ENCODE assay signal across 8 mouse cellular contexts in the genomic region with DNA sequence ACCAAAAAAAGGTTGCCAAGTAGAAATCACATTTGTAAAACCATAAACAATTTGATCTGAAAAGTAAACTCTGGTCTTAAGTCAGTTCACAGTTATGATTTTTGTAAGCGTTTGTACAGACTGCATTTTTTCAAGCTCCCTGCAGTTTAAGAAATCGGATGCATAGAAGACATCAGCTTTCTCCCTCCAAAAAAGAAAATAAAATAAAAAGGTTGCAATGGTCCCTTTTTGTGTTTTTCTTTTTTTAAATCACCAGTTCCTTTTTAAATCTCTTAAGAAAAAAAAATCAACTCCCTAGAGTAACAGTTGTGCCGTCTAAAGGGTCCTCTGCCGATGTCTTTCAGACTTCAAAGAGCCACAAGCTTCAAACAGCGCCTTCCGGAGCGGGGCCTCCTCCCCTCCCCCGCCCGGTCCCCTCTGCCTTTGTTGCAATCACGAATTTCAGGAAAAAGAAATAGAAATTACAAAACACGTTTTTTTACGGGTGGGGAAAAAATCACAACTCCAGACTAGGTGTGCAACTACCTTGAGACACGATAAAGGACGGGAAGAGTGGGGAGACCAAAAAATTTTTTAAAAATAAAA. TPM values are rescaled to one million over a fixed set of nuclear protein-coding genes. Genes with fewer than 3 reads are reported as not detected.
DNase-seq lines count a peak whose midpoint lies in the region; ATAC-seq and TF ChIP-seq lines count a peak whose summit lies in the region.

No protein-coding gene starts in this region.

- peak overlapping the region; percentile 86 for H3K4me3 ChIP-seq in embryonic fibroblast, embryonic 13.5 days (ENCODE audit: insufficient read depth, low read length)
- H3K4me3 ChIP-seq in liver, embryonic 12.5 days: peak overlapping the region; percentile 56

- no peaks in the 10 kb centered on the region for H3K36me3 ChIP-seq in liver, embryonic 12.5 days

- H3K4me2 ChIP-seq in liver, embryonic 12.5 days: peak overlapping the region; percentile 64

- H3K4me1 ChIP-seq in embryonic fibroblast, embryonic 13.5 days (ENCODE audit: control insufficient read depth, insufficient read depth, low read length): no peaks in the 10 kb centered on the region
- 0 out of 2 replicates have a peak, but pooled peaks cover 6% of the 10 kb centered on the region for H3K4me1 ChIP-seq in liver, embryonic 12.5 days

- H3K9ac ChIP-seq in liver, embryonic 12.5 days: no peak overlapping the region

- no peak overlapping the region for H3K27ac ChIP-seq in embryonic fibroblast, embryonic 13.5 days (ENCODE audit: insufficient read depth, low read length)
- H3K27ac ChIP-seq in liver, embryonic 12.5 days: no peak overlapping the region

- peaks cover 73% of the 10 kb centered on the region for H3K27me3 ChIP-seq in liver, embryonic 12.5 days (replicated peaks)

- ATAC-seq in liver, embryonic 12.5 days: no peak

- no peaks in the 10 kb centered on the region for H3K9me3 ChIP-seq in liver, embryonic 12.5 days (replicated peaks)

- intact Hi-C loops in left cerebral cortex, postnatal 4 days (cut with DNase I): loop anchor here (10.0 kb wide), 3 partner anchors 254 to 644 kb away; no protein-coding TSS in a partner anchor

- TF ChIP-seq CTCF in embryonic fibroblast, embryonic 13.5 days (IDR thresholded peaks at IDR 0.05; ENCODE audit: borderline replicate concordance, insufficient read depth, low read length): no peak

- peak; percentile 52 for DNase-seq in left cerebral cortex, postnatal 4 days
- no peak for DNase-seq in left cerebral cortex, adult 8-10 months (ENCODE audit: low spot score in 2 of 2)
- DNase-seq in retina, postnatal 1 day: peak; percentile 48
- no peak for DNase-seq in adrenal gland, postnatal 36 days
- no peak for DNase-seq in right cerebral cortex, adult 18-20 months
- DNase-seq in yolk sac, embryonic 10.5 days (ENCODE audit: low spot score): no peak

- under 1% methylated on average over 14 of the region's 14 CpGs for WGBS in liver, embryonic 12.5 days (ENCODE audit: insufficient replicate concordance)

- TF ChIP-seq POLR2A in embryonic fibroblast, embryonic 13.5 days (IDR thresholded peaks at IDR 0.05; ENCODE audit: low read depth, low read length): no peak

RNA-seq across cellular contexts. Expression of a gene that starts 1.8 kb away (rescaled TPM):
- total RNA-seq in left cerebral cortex, postnatal 4 days (2021): 100 to 1,000 TPM; 194 to 222 TPM
- total RNA-seq in left cerebral cortex, adult 8-10 months (2022): 10 to 100 TPM in 3 of 4 experiments, 1 to 10 TPM in 1; 9.5 to 11.8 (median 11.4) TPM
- polyA plus RNA-seq in embryonic fibroblast, embryonic 13.5 days (2011; ENCODE audit: insufficient read length, low read depth, missing spikeins): 12.6 and 18.9 TPM in 2 replicates
- 5.6 and 6.0 TPM in 2 replicates for polyA plus RNA-seq in liver, embryonic 12.5 days (2016; fragmentation: Nextera tagmentation; extraction: Ambion mirVana)
- under 1 TPM; 0.23 to 0.26 TPM for total RNA-seq in adrenal gland, postnatal 36 days (2021)

Comparison
In these comparisons a context has a peak if more than half of its experiments do, and no peak if none do; other contexts are left out.
1. DNase-seq: peak in left cerebral cortex, postnatal 4 days (single experiment) and retina, postnatal 1 day (single experiment); none in left cerebral cortex, adult 8-10 months (0 of 2), adrenal gland, postnatal 36 days (0 of 2), right cerebral cortex, adult 18-20 months (single experiment) and yolk sac, embryonic 10.5 days (single experiment).
2. RNA of a gene that starts 1.8 kb away (total RNA-seq): 194 to 222 TPM in left cerebral cortex, postnatal 4 days; 9.5 to 11.8 TPM in left cerebral cortex, adult 8-10 months and 0.23 to 0.26 TPM in adrenal gland, postnatal 36 days; every median in the first group is over 10 times any median in the second.